Mouse (Mus musculus): ENCODE data around the gene Angel1. TPM values are rescaled to one million over a fixed set of nuclear protein-coding genes. Genes with fewer than 3 reads are reported as not detected.

Gene Angel1
- polyA plus RNA-seq, 1 experiment from 2014 or later: 7.2 TPM

GRCm38 (mm10) chr12:86687971-86688573 lies 38.2 kb downstream of the Angel1 start:
- Histone ChIP-seq H3K36me3 (no peaks in the 10 kb centered on the region), H3K9me3 (replicated peaks) (no peaks in the 10 kb centered on the region), H3K9ac (no peak overlapping the region), H3K27ac (peak overlapping the region; percentile 69), H3K4me3 (no peak overlapping the region), H3K4me1 (replicated peaks) (peaks cover 62% of the 10 kb centered on the region), H3K4me2 (no peak overlapping the region), H3K27me3 (no peaks in the 10 kb centered on the region)
- peak; percentile 19 for ATAC-seq (replicated peaks; ENCODE audit: insufficient number of reproducible peaks, insufficient read depth, low FRiP score, low read depth)
- 80% methylated on average over 4 of the region's 4 CpGs for WGBS

GRCm38 (mm10) chr12:86687445-86687955 lies 38.8 kb downstream of the Angel1 start:
- Histone ChIP-seq H3K27me3 (no peaks in the 10 kb centered on the region), H3K4me1 (replicated peaks) (peaks cover 56% of the 10 kb centered on the region), H3K4me2 (no peak overlapping the region), H3K4me3 (no peak overlapping the region), H3K36me3 (no peaks in the 10 kb centered on the region), H3K9ac (no peak overlapping the region; the same call in 1 of the 2 replicates), H3K9me3 (replicated peaks) (no peaks in the 10 kb centered on the region), H3K27ac (peak overlapping the region; percentile 69)
- peak; percentile 4; the same call in 1 of the 2 replicates for ATAC-seq (replicated peaks; ENCODE audit: insufficient number of reproducible peaks, insufficient read depth, low FRiP score, low read depth)
- 60% methylated on average over 4 of the region's 4 CpGs for WGBS

DNA sequence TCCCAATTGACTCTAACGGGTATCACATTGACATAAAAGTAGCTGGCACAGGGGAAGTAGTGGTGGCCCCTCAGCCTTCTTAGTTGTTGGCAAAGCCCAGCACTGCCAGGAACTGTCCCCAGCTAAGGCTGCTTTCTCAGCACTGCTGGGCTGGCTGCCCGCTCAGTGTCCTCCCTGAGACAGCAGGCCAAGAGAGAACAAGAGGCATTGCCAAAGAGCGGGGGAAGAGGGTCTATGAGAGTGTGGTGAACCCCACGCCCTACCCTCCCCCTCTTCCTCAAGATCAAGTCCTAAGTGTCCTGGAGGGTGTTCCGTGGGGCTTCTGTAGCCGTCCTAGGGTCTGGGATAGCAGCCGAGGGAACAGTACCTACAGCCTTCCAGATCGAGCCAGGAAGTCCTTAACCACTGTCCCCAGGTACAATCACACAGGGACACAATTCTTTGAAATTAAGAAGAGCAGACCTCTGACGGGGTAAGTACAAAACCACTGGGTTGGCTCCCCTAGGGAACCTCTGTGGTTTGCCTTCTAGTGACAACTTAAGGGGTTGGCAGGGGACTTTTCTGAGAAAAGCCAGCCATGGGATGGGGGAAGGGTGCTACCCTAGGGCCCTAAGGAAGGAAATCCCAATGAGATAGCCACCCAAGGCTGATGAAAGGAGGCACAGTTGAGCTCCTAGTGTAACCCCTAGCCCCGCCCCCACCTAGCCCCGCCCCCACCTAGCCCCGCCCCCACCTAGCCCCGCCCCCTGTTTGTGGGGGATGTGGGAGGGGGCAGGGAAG lies 39.5 kb downstream of the Angel1 start:
- Histone ChIP-seq H3K9me3 (replicated peaks) (no peaks in the 10 kb centered on the region), H3K27me3 (no peaks in the 10 kb centered on the region), H3K4me3 (no peak overlapping the region), H3K9ac (no peak overlapping the region), H3K27ac (peak overlapping the region; percentile 69), H3K4me2 (no peak overlapping the region), H3K4me1 (replicated peaks) (peaks cover 53% of the 10 kb centered on the region), H3K36me3 (no peaks in the 10 kb centered on the region)
- no peak for ATAC-seq (replicated peaks; ENCODE audit: insufficient number of reproducible peaks, insufficient read depth, low FRiP score, low read depth)
- 47% methylated on average over 13 of the region's 13 CpGs for WGBS

- Histone ChIP-seq H3K27ac (no peak overlapping the region), H3K4me3 (no peak overlapping the region), H3K36me3 (no peaks in the 10 kb centered on the region), H3K4me2 (no peak overlapping the region), H3K9me3 (replicated peaks) (no peaks in the 10 kb centered on the region), H3K27me3 (no peaks in the 10 kb centered on the region), H3K4me1 (replicated peaks) (peaks cover 51% of the 10 kb centered on the region), H3K9ac (no peak overlapping the region)
- ATAC-seq (replicated peaks; ENCODE audit: insufficient number of reproducible peaks, insufficient read depth, low FRiP score, low read depth): no peak
- WGBS: 43% methylated on average over 9 of the region's 9 CpGs
Measured at GRCm38 (mm10) chr12:86685275-86685674, 41.0 kb downstream of the Angel1 start.

- peak overlapping the region; percentile 24; the same call in 1 of the 2 replicates for H3K27ac ChIP-seq
- peaks cover 55% of the 10 kb centered on the region for H3K4me1 ChIP-seq (replicated peaks)
- no peaks in the 10 kb centered on the region for H3K9me3 ChIP-seq (replicated peaks)
- no peak overlapping the region for H3K9ac ChIP-seq
- WGBS: 55% methylated on average over 7 of the region's 7 CpGs
- no peak overlapping the region for H3K4me3 ChIP-seq
- H3K4me2 ChIP-seq: peak overlapping the region; percentile 7; the same call in 1 of the 2 replicates
- ATAC-seq (replicated peaks; ENCODE audit: insufficient number of reproducible peaks, insufficient read depth, low FRiP score, low read depth): no peak
- H3K36me3 ChIP-seq: no peaks in the 10 kb centered on the region
- no peaks in the 10 kb centered on the region for H3K27me3 ChIP-seq
Measured at GRCm38 (mm10) chr12:86683698-86684097, 42.6 kb downstream of the Angel1 start.

DNA sequence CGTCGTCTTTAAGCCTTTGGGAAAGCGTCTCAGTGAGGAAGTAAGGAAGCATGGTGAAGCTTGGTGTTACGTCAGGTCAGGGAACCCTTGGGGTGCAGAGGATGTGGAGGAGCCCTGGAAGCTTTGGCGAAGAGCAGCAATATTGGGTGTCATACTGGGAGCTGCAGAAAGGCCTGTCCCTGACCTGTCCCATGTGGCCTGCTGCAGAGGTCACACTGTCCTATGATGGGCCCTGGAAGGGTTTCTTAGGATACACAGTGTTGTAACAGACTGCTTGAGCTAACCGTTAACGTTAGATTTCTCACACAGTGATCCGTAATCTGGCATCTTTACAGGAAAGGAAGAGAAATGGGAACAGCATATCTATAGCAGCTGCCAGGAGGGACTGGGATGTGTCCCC lies 44.1 kb downstream of the Angel1 start:
- H3K4me2 ChIP-seq: peak overlapping the region; percentile 42
- H3K36me3 ChIP-seq: no peaks in the 10 kb centered on the region
- no peaks in the 10 kb centered on the region for H3K9me3 ChIP-seq (replicated peaks)
- ATAC-seq (replicated peaks; ENCODE audit: insufficient number of reproducible peaks, insufficient read depth, low FRiP score, low read depth): no peak
- peaks cover 51% of the 10 kb centered on the region for H3K4me1 ChIP-seq (replicated peaks)
- H3K4me3 ChIP-seq: no peak overlapping the region; the same call in 1 of the 2 replicates
- WGBS: 65% methylated on average over 8 of the region's 8 CpGs
- H3K27ac ChIP-seq: no peak overlapping the region
- no peak overlapping the region for H3K9ac ChIP-seq
- H3K27me3 ChIP-seq: no peaks in the 10 kb centered on the region

- Histone ChIP-seq H3K27ac (no peak overlapping the region), H3K27me3 (no peaks in the 10 kb centered on the region), H3K4me2 (peak overlapping the region; percentile 42), H3K9me3 (replicated peaks) (no peaks in the 10 kb centered on the region), H3K4me3 (peak overlapping the region; percentile 29), H3K4me1 (replicated peaks) (peaks cover 45% of the 10 kb centered on the region), H3K36me3 (no peaks in the 10 kb centered on the region), H3K9ac (no peak overlapping the region)
- ATAC-seq (replicated peaks; ENCODE audit: insufficient number of reproducible peaks, insufficient read depth, low FRiP score, low read depth): no peak
- WGBS: 74% methylated on average over 9 of the region's 9 CpGs
Measured at GRCm38 (mm10) chr12:86681626-86682025, 44.6 kb downstream of the Angel1 start.

DNA sequence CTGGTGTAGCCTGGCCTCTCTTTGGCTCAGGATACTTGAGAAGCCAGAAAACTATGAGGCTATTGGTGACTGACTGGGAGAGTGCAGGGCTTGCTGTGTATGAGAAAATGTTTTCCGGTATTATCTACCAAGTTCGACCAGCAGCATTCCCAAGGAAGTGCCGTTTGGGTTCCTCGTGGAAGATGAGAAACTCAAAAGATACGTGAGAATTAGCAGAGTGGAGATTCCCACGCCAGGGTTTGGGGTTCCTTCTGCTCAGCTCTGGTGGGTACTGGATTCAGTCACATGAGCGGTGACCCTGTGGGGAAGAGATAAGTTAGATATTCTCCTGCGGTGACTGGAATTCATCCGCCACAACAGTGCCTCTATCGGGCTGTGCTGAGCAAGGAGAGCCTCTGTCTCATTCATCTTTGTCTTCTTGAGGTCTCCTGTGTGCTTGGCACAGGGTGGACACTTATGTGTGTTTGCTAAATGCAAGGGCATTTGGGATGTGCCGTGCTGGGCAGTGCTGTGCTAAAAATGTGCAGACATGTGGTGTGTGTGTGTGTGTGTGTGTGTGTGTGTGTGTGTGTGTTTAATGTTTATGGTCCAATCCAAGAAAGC lies 45.6 kb downstream of the Angel1 start:
- H3K36me3 ChIP-seq: no peaks in the 10 kb centered on the region
- no peaks in the 10 kb centered on the region for H3K27me3 ChIP-seq
- no peak for ATAC-seq (replicated peaks; ENCODE audit: insufficient number of reproducible peaks, insufficient read depth, low FRiP score, low read depth)
- 14% methylated on average over 11 of the region's 11 CpGs for WGBS
- H3K4me3 ChIP-seq: peak overlapping the region; percentile 93
- peak overlapping the region; percentile 87 for H3K9ac ChIP-seq
- H3K9me3 ChIP-seq (replicated peaks): no peaks in the 10 kb centered on the region
- H3K27ac ChIP-seq: peak overlapping the region; percentile 84
- peaks cover 40% of the 10 kb centered on the region for H3K4me1 ChIP-seq (replicated peaks)
- H3K4me2 ChIP-seq: peak overlapping the region; percentile 100

- H3K4me3 ChIP-seq: peak overlapping the region; percentile 93
Measured at GRCm38 (mm10) chr12:86679991-86680491, 46.2 kb downstream of the Angel1 start.

GRCm38 (mm10) chr12:86679546-86679930 lies 46.7 kb downstream of the Angel1 start:
- 2% methylated on average over 9 of the region's 9 CpGs for WGBS
- H3K9ac ChIP-seq: peak overlapping the region; percentile 87

More at GRCm38 (mm10) chr12:86679991-86680491, 46.2 kb downstream of the Angel1 start:
- H3K9ac ChIP-seq: peak overlapping the region; percentile 87
- no peaks in the 10 kb centered on the region for H3K27me3 ChIP-seq
- H3K4me2 ChIP-seq: peak overlapping the region; percentile 100
- no peak for ATAC-seq (replicated peaks; ENCODE audit: insufficient number of reproducible peaks, insufficient read depth, low FRiP score, low read depth)
- 30% methylated on average over 12 of the region's 12 CpGs for WGBS
- H3K4me1 ChIP-seq (replicated peaks): peaks cover 35% of the 10 kb centered on the region
- peak overlapping the region; percentile 84 for H3K27ac ChIP-seq
- H3K36me3 ChIP-seq: no peaks in the 10 kb centered on the region
- no peaks in the 10 kb centered on the region for H3K9me3 ChIP-seq (replicated peaks)

More at GRCm38 (mm10) chr12:86679546-86679930, 46.7 kb downstream of the Angel1 start:
- no peak for ATAC-seq (replicated peaks; ENCODE audit: insufficient number of reproducible peaks, insufficient read depth, low FRiP score, low read depth)
- no peaks in the 10 kb centered on the region for H3K36me3 ChIP-seq
- peak overlapping the region; percentile 100 for H3K4me2 ChIP-seq
- H3K27me3 ChIP-seq: no peaks in the 10 kb centered on the region
- peaks cover 34% of the 10 kb centered on the region for H3K4me1 ChIP-seq (replicated peaks)
- H3K4me3 ChIP-seq: peak overlapping the region; percentile 93
- peak overlapping the region; percentile 84 for H3K27ac ChIP-seq
- no peaks in the 10 kb centered on the region for H3K9me3 ChIP-seq (replicated peaks)

Data from heart, embryonic 15.5 days (tissue).